Mouse (Mus musculus) liver, adult 2 months (tissue): Measurements from ENCODE around the gene Limd2.

ENCODE experiments used
- CTCF ChIP-seq: fragments of 200-500 bp; IDR thresholded peaks from 2 replicates; pipeline ENCODE4 v1.5.1; 2011; ENCODE audit warnings: low read depth, low read length, control low read depth
- POLR2A ChIP-seq: fragments of 200-500 bp; IDR thresholded peaks from 2 replicates; pipeline ENCODE4 v1.6.1; 2011; ENCODE audit warnings: low read length, control low read depth; ENCODE audit not compliant: insufficient read depth; ENCODE audit errors: extremely low read depth

- no peak for TF ChIP-seq CTCF
- TF ChIP-seq POLR2A = no peak
These were observed 49.0 kb downstream of the Limd2 start for GRCm38 (mm10) chr11:106111688-106112087.
